Mouse (Mus musculus) forebrain, embryonic 12.5 days (tissue): ENCODE results near the gene Carmil2. TPM values are rescaled to one million over a fixed set of nuclear protein-coding genes. Genes with fewer than 3 reads are reported as not detected.

ENCODE experiments used
- ATAC-seq: fragments of 200-750 bp; cut with Nextera tagmentation; 2 replicates; pipeline ENCODE4 v1.8.0; 2017; ENCODE audit warnings: moderate TSS enrichment; ENCODE audit not compliant: low FRiP score
- H3K27ac ChIP-seq: fragments of 300-500 bp; sonication (generic); 2 replicates; pipeline ENCODE4 v1.5.1; 2016; ENCODE audit warnings: mild to moderate bottlenecking
- H3K27me3 ChIP-seq: fragments of 300-500 bp; sonication (generic); 2 replicates; pipeline ENCODE4 v1.6.1; 2016; ENCODE audit warnings: mild to moderate bottlenecking
- H3K36me3 ChIP-seq: fragments of 300-500 bp; sonication (generic); replicated peaks from 2 replicates; pipeline ENCODE4 v1.6.1; 2016; ENCODE audit warnings: mild to moderate bottlenecking
- H3K4me1 ChIP-seq: fragments of 300-500 bp; sonication (generic); 2 replicates; pipeline ENCODE4 v1.6.1; 2016
- H3K4me2 ChIP-seq: fragments of 300-500 bp; sonication (generic); 2 replicates; pipeline ENCODE4 v1.6.1; 2016; ENCODE audit warnings: mild to moderate bottlenecking, moderate library complexity
- H3K4me3 ChIP-seq: fragments of 300-500 bp; sonication (generic); replicated peaks from 2 replicates; pipeline ENCODE4 v1.5.1; 2016; ENCODE audit warnings: mild to moderate bottlenecking
- H3K9ac ChIP-seq: fragments of 300-500 bp; sonication (generic); 2 replicates; pipeline ENCODE4 v1.6.1; 2016; ENCODE audit warnings: mild to moderate bottlenecking
- H3K9me3 ChIP-seq: fragments of 300-500 bp; sonication (generic); 2 replicates; pipeline ENCODE4 v1.6.1; 2016
- WGBS: fragments of 180-500 bp; shearing (Covaris S2); methylation state at CpG from one replicate; pipeline ENCODE4 v1.1.7; 2016; 5-methylcytosine and 5-hydroxymethylcytosine counted together
- polyA plus RNA-seq: library from polyadenylated mRNA; unstranded; fragments of >200 nt; fragmentation: Nextera tagmentation; extraction: Ambion mirVana; gene quantifications from 2 replicates; pipeline ENCODE4 v1.2.1, GENCODE M21; 2016

The Carmil2 gene
- polyA plus RNA-seq, 1 experiment from 2014 or later = 5.2 TPM

- H3K27ac ChIP-seq = no peak overlapping the region
- H3K4me1 ChIP-seq = peaks cover 32% of the 10 kb centered on the region
- peak overlapping the region; percentile 95 for H3K4me2 ChIP-seq
- peaks cover 9% of the 10 kb centered on the region for H3K27me3 ChIP-seq
- WGBS = 88% methylated on average over 11 of the region's 11 CpGs
- ATAC-seq = no peak
- peak overlapping the region; percentile 66 for H3K4me3 ChIP-seq
- no peaks in the 10 kb centered on the region for H3K9me3 ChIP-seq
- peak overlapping the region; percentile 70 for H3K9ac ChIP-seq
- H3K36me3 ChIP-seq = peaks cover 49% of the 10 kb centered on the region
Measured at GRCm38 (mm10) chr8:105699488-105700215, 13.6 kb downstream of the Carmil2 start.

GRCm38 (mm10) chr8:105700566-105700965 lies 14.5 kb downstream of the Carmil2 start:
- WGBS = under 1% methylated on average over 21 of the region's 21 CpGs
- Histone ChIP-seq H3K4me2 (peak overlapping the region; percentile 95), H3K4me1 (peaks cover 24% of the 10 kb centered on the region), H3K9me3 (no peaks in the 10 kb centered on the region), H3K36me3 (peaks cover 49% of the 10 kb centered on the region), H3K9ac (peak overlapping the region; percentile 70), H3K27ac (peak overlapping the region; percentile 90), H3K4me3 (peak overlapping the region; percentile 66), H3K27me3 (peaks cover under 1% of the 10 kb centered on the region; the same call in 1 of the 2 replicates)
- peak; percentile 63 for ATAC-seq

GRCm38 (mm10) chr8:105700966-105701824 lies 15.1 kb downstream of the Carmil2 start, which contains the start of the genes Acd and Pard6a:
Gene Acd, minus strand, starts transcription at chr8:105701102.
Gene Pard6a, plus strand, starts transcription at chr8:105701148.
- WGBS = under 1% methylated on average over 60 of the region's 60 CpGs
- Histone ChIP-seq H3K27me3 (no peaks in the 10 kb centered on the region), H3K9me3 (no peaks in the 10 kb centered on the region), H3K27ac (peak within 1 kb of the TSS; percentile 90), H3K4me1 (peaks cover 26% of the 10 kb centered on the region), H3K4me2 (peak within 1 kb of the TSS; percentile 95), H3K9ac (peak within 1 kb of the TSS; percentile 70), H3K4me3 (peak within 1 kb of the TSS; percentile 66), H3K36me3 (peaks cover 49% of the 10 kb centered on the region)
- ATAC-seq = peak; percentile 86

- Histone ChIP-seq H3K36me3 (peaks cover 41% of the 10 kb centered on the region), H3K4me2 (peak overlapping the region; percentile 95), H3K27me3 (no peaks in the 10 kb centered on the region), H3K4me3 (peak overlapping the region; percentile 66), H3K9ac (peak overlapping the region; percentile 70), H3K9me3 (no peaks in the 10 kb centered on the region), H3K4me1 (peaks cover 34% of the 10 kb centered on the region), H3K27ac (peak overlapping the region; percentile 90)
- peak; percentile 22 for ATAC-seq
- WGBS = 32% methylated on average over 18 of the region's 18 CpGs
Measured at GRCm38 (mm10) chr8:105702001-105702401, 15.9 kb downstream of the Carmil2 start.

- WGBS = 93% methylated on average over 24 of the region's 24 CpGs
- Histone ChIP-seq H3K36me3 (peaks cover 32% of the 10 kb centered on the region), H3K9ac (no peak overlapping the region), H3K27ac (no peak overlapping the region), H3K4me3 (0 out of 2 replicates have a peak overlapping the region, but pooled peaks have one; percentile 66), H3K4me2 (0 out of 2 replicates have a peak overlapping the region, but pooled peaks have one; percentile 95), H3K9me3 (no peaks in the 10 kb centered on the region), H3K4me1 (peaks cover 41% of the 10 kb centered on the region), H3K27me3 (no peaks in the 10 kb centered on the region)
- no peak for ATAC-seq
Measured at GRCm38 (mm10) chr8:105702731-105703415, 16.8 kb downstream of the Carmil2 start.

GRCm38 (mm10) chr8:105704146-105704812 lies 18.2 kb downstream of the Carmil2 start:
- 93% methylated on average over 34 of the region's 34 CpGs for WGBS
- Histone ChIP-seq H3K36me3 (peaks cover 22% of the 10 kb centered on the region), H3K4me3 (no peak overlapping the region), H3K9ac (no peak overlapping the region), H3K27me3 (no peaks in the 10 kb centered on the region), H3K4me2 (no peak overlapping the region), H3K27ac (no peak overlapping the region), H3K4me1 (peaks cover 45% of the 10 kb centered on the region), H3K9me3 (no peaks in the 10 kb centered on the region)
- ATAC-seq = no peak

GRCm38 (mm10) chr8:105704955-105705354 lies 18.9 kb downstream of the Carmil2 start:
- no peaks in the 10 kb centered on the region for H3K9me3 ChIP-seq
- H3K27ac ChIP-seq = no peak overlapping the region
- peaks cover 22% of the 10 kb centered on the region for H3K36me3 ChIP-seq
- H3K4me1 ChIP-seq = peaks cover 39% of the 10 kb centered on the region
- H3K4me2 ChIP-seq = no peak overlapping the region
- no peak overlapping the region for H3K9ac ChIP-seq
- no peaks in the 10 kb centered on the region for H3K27me3 ChIP-seq
- no peak for ATAC-seq
- WGBS = 90% methylated on average over 6 of the region's 6 CpGs
- H3K4me3 ChIP-seq = no peak overlapping the region

- peak overlapping the region; percentile 82 for H3K4me2 ChIP-seq
- peaks cover 32% of the 10 kb centered on the region for H3K4me1 ChIP-seq
- 80% methylated on average over 12 of the region's 12 CpGs for WGBS
- ATAC-seq = no peak
- H3K36me3 ChIP-seq = peaks cover 22% of the 10 kb centered on the region
- no peak overlapping the region for H3K27ac ChIP-seq
- peak overlapping the region; percentile 68 for H3K4me3 ChIP-seq
- H3K27me3 ChIP-seq = no peaks in the 10 kb centered on the region
- peak overlapping the region; percentile 80; the same call in 1 of the 2 replicates for H3K9ac ChIP-seq
- H3K9me3 ChIP-seq = no peaks in the 10 kb centered on the region
Measured at GRCm38 (mm10) chr8:105706426-105706825, 20.4 kb downstream of the Carmil2 start.

GRCm38 (mm10) chr8:105707498-105708403 lies 21.7 kb downstream of the Carmil2 start, which contains the start of the genes 4933405L10Rik and Enkd1:
Gene 4933405L10Rik, plus strand, starts transcription at chr8:105707655.
Gene Enkd1, minus strand, starts transcription at chr8:105708210.
- no peaks in the 10 kb centered on the region for H3K9me3 ChIP-seq
- peak; percentile 90 for ATAC-seq
- peak within 1 kb of the TSS; percentile 80 for H3K9ac ChIP-seq
- peaks cover 18% of the 10 kb centered on the region for H3K36me3 ChIP-seq
- H3K4me3 ChIP-seq = peak within 1 kb of the TSS; percentile 68
- under 1% methylated on average over 55 of the region's 55 CpGs for WGBS
- peak within 1 kb of the TSS; percentile 82 for H3K4me2 ChIP-seq
- peaks cover 22% of the 10 kb centered on the region for H3K4me1 ChIP-seq
- H3K27ac ChIP-seq = peak within 1 kb of the TSS; percentile 38; the same call in 1 of the 2 replicates
- H3K27me3 ChIP-seq = no peaks in the 10 kb centered on the region

- Histone ChIP-seq H3K27ac (no peak overlapping the region), H3K4me1 (peaks cover 22% of the 10 kb centered on the region), H3K9me3 (no peaks in the 10 kb centered on the region), H3K4me3 (peak overlapping the region; percentile 68; the same call in 1 of the 2 replicates), H3K27me3 (no peaks in the 10 kb centered on the region), H3K36me3 (peaks cover 9% of the 10 kb centered on the region), H3K4me2 (no peak overlapping the region), H3K9ac (no peak overlapping the region)
- no peak for ATAC-seq
- 96% methylated on average over 8 of the region's 8 CpGs for WGBS
Measured at GRCm38 (mm10) chr8:105708675-105709074, 22.6 kb downstream of the Carmil2 start.
